Mouse (Mus musculus) lung, adult 2 months (tissue): Measurements from ENCODE around the gene Gpr183. TPM values are rescaled to one million over a fixed set of nuclear protein-coding genes. Genes with fewer than 3 reads are reported as not detected.

Source experiments
- DNase-seq: peaks from one replicate; pipeline ENCODE4 v3.0.0; 2022
- H3K4me1 ChIP-seq: fragments of 200-500 bp; 2 replicates; pipeline ENCODE4 v1.6.1; 2011; ENCODE audit warnings: low read length; ENCODE audit not compliant: control insufficient read depth, insufficient read depth
- H3K4me3 ChIP-seq: fragments of 200-500 bp; replicated peaks from 2 replicates; pipeline ENCODE3; 2011; ENCODE audit warnings: low read depth, mild to moderate bottlenecking, control low read depth, low read length; ENCODE audit errors: extremely low read depth
- CTCF ChIP-seq: fragments of 200-500 bp; IDR thresholded peaks from 2 replicates; pipeline ENCODE4 v1.5.1; 2011; ENCODE audit warnings: mild to moderate bottlenecking, low read length, control low read depth; ENCODE audit not compliant: insufficient read depth
- POLR2A ChIP-seq: fragments of 200-500 bp; IDR thresholded peaks from 2 replicates; pipeline ENCODE4 v1.6.1; 2011; ENCODE audit warnings: low read depth, mild to moderate bottlenecking, control low read depth, low read length, borderline replicate concordance; ENCODE audit errors: extremely low read depth
- WGBS: fragments of 180-500 bp; shearing (Covaris S2); methylation state at CpG from one replicate; pipeline ENCODE4 v1.1.7; 2018; 5-methylcytosine and 5-hydroxymethylcytosine counted together
- polyA plus RNA-seq: library from polyadenylated mRNA; depleted of rRNA; stranded (reverse); fragments of >200 nt; gene quantifications from 2 replicates; pipeline ENCODE4 v1.2.3, GENCODE M21; 2012; rRNA removed

Gene Gpr183
- polyA plus RNA-seq, 1 experiment: 3.1 TPM

GRCm38 (mm10) chr14:121915143-121915542 lies 49.9 kb downstream of the Gpr183 start:
- H3K4me3 ChIP-seq: no peak overlapping the region
- no peak for DNase-seq
- no peaks in the 10 kb centered on the region for H3K4me1 ChIP-seq
- WGBS: 77% methylated on average over 5 of the region's 5 CpGs
- TF ChIP-seq POLR2A (no peak), CTCF (no peak)

- TF ChIP-seq POLR2A (no peak), CTCF (no peak)
- no peak overlapping the region for H3K4me3 ChIP-seq
- no peaks in the 10 kb centered on the region for H3K4me1 ChIP-seq
- DNase-seq: no peak
- WGBS: 86% methylated on average over 7 of the region's 7 CpGs
These were observed 52.5 kb downstream of the Gpr183 start for GRCm38 (mm10) chr14:121912501-121912900.

- Histone ChIP-seq H3K4me3 (no peak overlapping the region), H3K4me1 (peaks cover 3% of the 10 kb centered on the region; the same call in 1 of the 2 replicates)
- no peak for TF ChIP-seq POLR2A
- TF ChIP-seq CTCF: no peak
- 87% methylated on average over 6 of the region's 6 CpGs for WGBS
- no peak for DNase-seq
These were observed 55.1 kb downstream of the Gpr183 start for GRCm38 (mm10) chr14:121909868-121910267.

GRCm38 (mm10) chr14:121906992-121907681 lies 57.9 kb downstream of the Gpr183 start:
- Histone ChIP-seq H3K4me1 (peaks cover 10% of the 10 kb centered on the region; the same call in 1 of the 2 replicates), H3K4me3 (no peak overlapping the region)
- TF ChIP-seq POLR2A (no peak), CTCF (no peak)
- no peak for DNase-seq
- 69% methylated on average over 11 of the region's 11 CpGs for WGBS

- peaks cover 10% of the 10 kb centered on the region; the same call in 1 of the 2 replicates for H3K4me1 ChIP-seq
- 52% methylated on average over 8 of the region's 8 CpGs for WGBS
These were observed 58.5 kb downstream of the Gpr183 start for GRCm38 (mm10) chr14:121906341-121906991.

GRCm38 (mm10) chr14:121904754-121905153 lies 60.2 kb downstream of the Gpr183 start:
- Histone ChIP-seq H3K4me3 (no peak overlapping the region), H3K4me1 (peaks cover 11% of the 10 kb centered on the region)
- no peak for TF ChIP-seq CTCF
- TF ChIP-seq POLR2A: no peak
- 18% methylated on average over 3 of the region's 3 CpGs for WGBS
- DNase-seq: no peak

More at GRCm38 (mm10) chr14:121906341-121906991, 58.5 kb downstream of the Gpr183 start:
- TF ChIP-seq CTCF (no peak), POLR2A (no peak)
- no peak for DNase-seq
- H3K4me3 ChIP-seq: no peak overlapping the region

- WGBS: 65% methylated on average over 7 of the region's 7 CpGs
- TF ChIP-seq POLR2A: no peak
- TF ChIP-seq CTCF: no peak
- Histone ChIP-seq H3K4me3 (no peak overlapping the region), H3K4me1 (peaks cover 14% of the 10 kb centered on the region)
- DNase-seq: no peak
These were observed 61.6 kb downstream of the Gpr183 start for GRCm38 (mm10) chr14:121903381-121903876.

Other genes with a start within 250 kb of the Gpr183 start
- gene Dock9, start 167.4 kb downstream of the Gpr183 start, polyA plus RNA-seq: 62.3 and 73.3 TPM in 2 replicates
- gene Ubac2, start 86.6 kb downstream of the Gpr183 start, polyA plus RNA-seq: 37.7 and 47.1 TPM in 2 replicates
- gene Gpr18, start 49.4 kb downstream of the Gpr183 start, polyA plus RNA-seq: 5.6 and 8.3 TPM in 2 replicates
- gene Timm8a2, start 69.5 kb upstream of the Gpr183 start, polyA plus RNA-seq: not detected in 2 replicates
- 188 and 246 TPM in 2 replicates for gene Tm9sf2, start 141.8 kb upstream of the Gpr183 start, polyA plus RNA-seq
- gene Clybl, start 216.5 kb upstream of the Gpr183 start, polyA plus RNA-seq: 3.5 and 5.8 TPM in 2 replicates